Mouse (Mus musculus): ENCODE data around the gene Cipc. TPM values are rescaled to one million over a fixed set of nuclear protein-coding genes. Genes with fewer than 3 reads are reported as not detected.

Gene Cipc
- polyA plus RNA-seq, 1 experiment, result 0.61 TPM

GRCm38 (mm10) chr12:86950161-86950960 lies 3.5 kb downstream of the Cipc start:
- peaks cover 36% of the 10 kb centered on the region for H3K36me3 ChIP-seq (ENCODE audit: control insufficient read depth)
- no peaks in the 10 kb centered on the region for H3K27me3 ChIP-seq (ENCODE audit: control insufficient read depth)
- H3K9me3 ChIP-seq (ENCODE audit: control insufficient read depth, low read length), result no peaks in the 10 kb centered on the region
- H3K4me3 ChIP-seq (replicated peaks), result peak overlapping the region; percentile 22
- no peak for TF ChIP-seq TAL1 (IDR thresholded peaks at IDR 0.05; ENCODE audit: low read length)
- no peak for TF ChIP-seq GATA1 (IDR thresholded peaks at IDR 0.05; ENCODE audit: low read length)
- H3K4me1 ChIP-seq (ENCODE audit: control insufficient read depth), result peaks cover 45% of the 10 kb centered on the region

GRCm38 (mm10) chr12:86950961-86951360 lies 4.1 kb downstream of the Cipc start:
- Histone ChIP-seq H3K9me3 (ENCODE audit: control insufficient read depth, low read length) (no peaks in the 10 kb centered on the region), H3K4me3 (replicated peaks) (no peak overlapping the region)

GRCm38 (mm10) chr12:86952331-86952850 lies 5.5 kb downstream of the Cipc start:
- Histone ChIP-seq H3K4me3 (replicated peaks) (no peak overlapping the region), H3K9me3 (ENCODE audit: control insufficient read depth, low read length) (no peaks in the 10 kb centered on the region), H3K36me3 (ENCODE audit: control insufficient read depth) (peaks cover 53% of the 10 kb centered on the region), H3K4me1 (ENCODE audit: control insufficient read depth) (peaks cover 34% of the 10 kb centered on the region), H3K27me3 (ENCODE audit: control insufficient read depth) (no peaks in the 10 kb centered on the region)
- no peak for TF ChIP-seq TAL1 (IDR thresholded peaks at IDR 0.05; ENCODE audit: low read length)
- no peak for TF ChIP-seq GATA1 (IDR thresholded peaks at IDR 0.05; ENCODE audit: low read length)

More at GRCm38 (mm10) chr12:86950961-86951360, 4.1 kb downstream of the Cipc start:
- peaks cover 41% of the 10 kb centered on the region for H3K4me1 ChIP-seq (ENCODE audit: control insufficient read depth)
- peaks cover 42% of the 10 kb centered on the region for H3K36me3 ChIP-seq (ENCODE audit: control insufficient read depth)
- no peaks in the 10 kb centered on the region for H3K27me3 ChIP-seq (ENCODE audit: control insufficient read depth)
- TF ChIP-seq TAL1 (IDR thresholded peaks at IDR 0.05; ENCODE audit: low read length) (no peak), GATA1 (IDR thresholded peaks at IDR 0.05; ENCODE audit: low read length) (no peak)

GRCm38 (mm10) chr12:86955894-86956293 lies 9.1 kb downstream of the Cipc start:
- Histone ChIP-seq H3K4me3 (replicated peaks) (no peak overlapping the region), H3K9me3 (ENCODE audit: control insufficient read depth, low read length) (no peaks in the 10 kb centered on the region), H3K4me1 (ENCODE audit: control insufficient read depth) (peaks cover 2% of the 10 kb centered on the region; the same call in 1 of the 2 replicates), H3K36me3 (ENCODE audit: control insufficient read depth) (peaks cover 78% of the 10 kb centered on the region), H3K27me3 (ENCODE audit: control insufficient read depth) (no peaks in the 10 kb centered on the region)
- no peak for TF ChIP-seq TAL1 (IDR thresholded peaks at IDR 0.05; ENCODE audit: low read length)
- TF ChIP-seq GATA1 (IDR thresholded peaks at IDR 0.05; ENCODE audit: low read length), result no peak

- H3K9me3 ChIP-seq (ENCODE audit: control insufficient read depth, low read length), result no peaks in the 10 kb centered on the region
- peaks cover 89% of the 10 kb centered on the region for H3K36me3 ChIP-seq (ENCODE audit: control insufficient read depth)
- H3K4me3 ChIP-seq (replicated peaks), result no peak overlapping the region
- no peak for TF ChIP-seq TAL1 (IDR thresholded peaks at IDR 0.05; ENCODE audit: low read length)
- TF ChIP-seq GATA1 (IDR thresholded peaks at IDR 0.05; ENCODE audit: low read length), result no peak
- H3K4me1 ChIP-seq (ENCODE audit: control insufficient read depth), result no peaks in the 10 kb centered on the region
- H3K27me3 ChIP-seq (ENCODE audit: control insufficient read depth), result no peaks in the 10 kb centered on the region
Observed at GRCm38 (mm10) chr12:86958558-86958957, 11.7 kb downstream of the Cipc start.

DNA sequence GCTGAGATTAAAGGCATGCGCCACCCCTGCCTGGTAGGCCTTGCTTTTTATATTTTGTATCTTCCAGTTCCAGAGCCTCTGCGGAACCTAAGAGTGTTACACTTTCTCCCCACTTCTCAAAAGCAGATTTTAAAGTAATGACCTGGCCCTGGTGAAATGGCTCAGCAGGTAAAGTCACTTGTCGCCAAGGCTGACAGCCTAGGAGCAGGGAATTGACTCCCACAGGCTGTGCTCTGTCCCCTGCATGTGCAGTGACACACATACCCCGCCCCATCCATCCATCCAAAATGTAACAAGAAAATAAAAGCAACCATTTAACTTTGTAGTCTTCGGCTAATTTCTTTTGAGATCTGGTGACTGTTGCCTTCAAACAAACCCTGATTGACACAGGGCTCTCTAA lies 12.8 kb downstream of the Cipc start:
- no peaks in the 10 kb centered on the region for H3K4me1 ChIP-seq (ENCODE audit: control insufficient read depth)
- no peaks in the 10 kb centered on the region for H3K27me3 ChIP-seq (ENCODE audit: control insufficient read depth)
- peaks cover 87% of the 10 kb centered on the region for H3K36me3 ChIP-seq (ENCODE audit: control insufficient read depth)
- TF ChIP-seq GATA1 (IDR thresholded peaks at IDR 0.05; ENCODE audit: low read length), result no peak
- no peak for TF ChIP-seq TAL1 (IDR thresholded peaks at IDR 0.05; ENCODE audit: low read length)
- H3K4me3 ChIP-seq (replicated peaks), result no peak overlapping the region
- H3K9me3 ChIP-seq (ENCODE audit: control insufficient read depth, low read length), result no peaks in the 10 kb centered on the region

GRCm38 (mm10) chr12:86960138-86960537 lies 13.3 kb downstream of the Cipc start:
- no peaks in the 10 kb centered on the region for H3K4me1 ChIP-seq (ENCODE audit: control insufficient read depth)
- H3K27me3 ChIP-seq (ENCODE audit: control insufficient read depth), result no peaks in the 10 kb centered on the region
- H3K4me3 ChIP-seq (replicated peaks), result no peak overlapping the region
- peaks cover 90% of the 10 kb centered on the region for H3K36me3 ChIP-seq (ENCODE audit: control insufficient read depth)
- H3K9me3 ChIP-seq (ENCODE audit: control insufficient read depth, low read length), result no peaks in the 10 kb centered on the region
- no peak for TF ChIP-seq TAL1 (IDR thresholded peaks at IDR 0.05; ENCODE audit: low read length)
- no peak for TF ChIP-seq GATA1 (IDR thresholded peaks at IDR 0.05; ENCODE audit: low read length)

GRCm38 (mm10) chr12:86960791-86961335 lies 14.0 kb downstream of the Cipc start:
- Histone ChIP-seq H3K4me3 (replicated peaks) (no peak overlapping the region), H3K9me3 (ENCODE audit: control insufficient read depth, low read length) (no peaks in the 10 kb centered on the region), H3K27me3 (ENCODE audit: control insufficient read depth) (no peaks in the 10 kb centered on the region), H3K36me3 (ENCODE audit: control insufficient read depth) (peaks cover 87% of the 10 kb centered on the region), H3K4me1 (ENCODE audit: control insufficient read depth) (no peaks in the 10 kb centered on the region)
- TF ChIP-seq TAL1 (IDR thresholded peaks at IDR 0.05; ENCODE audit: low read length) (no peak), GATA1 (IDR thresholded peaks at IDR 0.05; ENCODE audit: low read length) (no peak)

DNA sequence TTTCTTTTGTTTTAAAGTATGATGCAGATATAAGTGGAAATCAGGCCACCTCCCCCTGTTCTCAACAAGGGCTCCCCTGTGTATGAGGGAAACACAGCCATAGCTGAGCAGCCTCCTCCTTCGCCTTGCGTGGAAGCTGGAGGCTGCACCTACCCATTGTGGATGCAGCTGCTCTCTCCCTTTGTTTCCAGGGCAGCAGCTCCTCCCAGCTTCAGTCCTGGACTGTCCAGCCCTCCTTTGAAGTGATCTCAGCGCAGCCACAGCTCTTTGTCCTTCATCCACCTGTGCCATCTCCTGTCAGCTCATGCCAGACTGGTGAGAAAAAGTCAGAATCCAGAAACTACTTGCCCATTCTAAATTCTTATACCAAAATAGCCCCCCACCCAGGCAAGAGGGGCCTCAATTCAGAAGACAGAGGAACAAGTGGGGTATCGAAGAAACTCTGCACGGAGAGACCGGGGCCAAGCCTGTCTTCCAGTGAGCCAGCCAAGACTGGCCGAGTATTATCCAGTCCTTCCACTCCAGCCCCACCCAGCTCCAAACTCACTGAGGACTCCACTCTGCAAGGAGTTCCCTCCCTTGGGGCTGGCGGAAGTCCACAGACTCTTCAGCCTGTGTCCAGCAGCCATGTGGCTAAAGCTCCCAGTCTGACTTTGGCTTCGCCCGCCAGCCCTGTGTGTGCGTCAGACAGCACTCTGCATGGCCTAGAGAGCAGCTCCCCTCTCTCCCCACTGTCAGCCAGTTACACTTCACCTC lies 14.9 kb downstream of the Cipc start:
- Histone ChIP-seq H3K4me1 (ENCODE audit: control insufficient read depth) (peaks cover under 1% of the 10 kb centered on the region; the same call in 1 of the 2 replicates), H3K36me3 (ENCODE audit: control insufficient read depth) (peaks cover 84% of the 10 kb centered on the region), H3K9me3 (ENCODE audit: control insufficient read depth, low read length) (no peaks in the 10 kb centered on the region), H3K4me3 (replicated peaks) (no peak overlapping the region), H3K27me3 (ENCODE audit: control insufficient read depth) (no peaks in the 10 kb centered on the region)
- TF ChIP-seq TAL1 (IDR thresholded peaks at IDR 0.05; ENCODE audit: low read length) (no peak), GATA1 (IDR thresholded peaks at IDR 0.05; ENCODE audit: low read length) (no peak)
